Mouse (Mus musculus): ENCODE results near the gene Olfr740. TPM values are rescaled to one million over a fixed set of nuclear protein-coding genes. Genes with fewer than 3 reads are reported as not detected.

Olfr740 gene
- polyA plus RNA-seq (2015; fragmentation: Nextera tagmentation; extraction: Ambion mirVana): not detected in 2 replicates

GRCm38 (mm10) chr14:50445245-50445644 is at the start of gene Olfr740:
Gene Olfr740 (plus strand): TSS chr14:50445545.
- Histone ChIP-seq H3K27me3 (no peaks in the 10 kb centered on the region), H3K4me2 (no peak within 1 kb of the TSS), H3K27ac (no peak within 1 kb of the TSS), H3K4me1 (no peaks in the 10 kb centered on the region), H3K36me3 (ENCODE audit: poor library complexity, severe bottlenecking) (no peaks in the 10 kb centered on the region), H3K9ac (no peak within 1 kb of the TSS), H3K9me3 (replicated peaks) (no peaks in the 10 kb centered on the region), H3K4me3 (no peak within 1 kb of the TSS)
- no peak for ATAC-seq
- WGBS: 86% methylated on average over 3 of the region's 3 CpGs

DNA sequence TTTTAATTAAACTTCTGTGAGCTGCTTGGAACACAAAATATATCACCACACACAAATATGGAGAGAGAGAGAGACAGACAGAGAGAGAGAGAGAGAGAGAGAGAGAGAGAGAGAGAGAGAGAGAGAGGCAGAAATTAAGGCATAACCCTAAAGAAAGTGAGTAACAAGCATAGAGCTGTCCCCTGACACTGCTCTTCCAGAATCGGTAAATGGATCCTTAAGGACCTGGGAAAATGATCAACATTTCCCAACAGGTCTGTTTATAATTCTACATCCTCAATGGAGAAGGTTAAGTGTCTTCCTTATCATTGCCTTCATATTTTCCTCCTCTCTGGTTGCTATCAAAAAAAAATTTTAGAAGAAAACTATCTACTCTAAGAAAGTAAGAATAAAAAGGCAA is 38.1 kb upstream of the Olfr740 start, which contains the start of gene Olfr738:
Olfr738 (plus strand) TSS at position 301 of the 400 bp plus-strand sequence.
- no peaks in the 10 kb centered on the region for H3K36me3 ChIP-seq (ENCODE audit: poor library complexity, severe bottlenecking)
- no peaks in the 10 kb centered on the region for H3K27me3 ChIP-seq
- WGBS: 86% methylated on average over 1 of the region's 1 CpGs
- no peak within 1 kb of the TSS for H3K9ac ChIP-seq
- no peak within 1 kb of the TSS for H3K4me3 ChIP-seq
- no peaks in the 10 kb centered on the region for H3K4me1 ChIP-seq
- no peak within 1 kb of the TSS for H3K27ac ChIP-seq
- H3K4me2 ChIP-seq: no peak within 1 kb of the TSS
- no peaks in the 10 kb centered on the region for H3K9me3 ChIP-seq (replicated peaks)
- ATAC-seq: no peak

DNA sequence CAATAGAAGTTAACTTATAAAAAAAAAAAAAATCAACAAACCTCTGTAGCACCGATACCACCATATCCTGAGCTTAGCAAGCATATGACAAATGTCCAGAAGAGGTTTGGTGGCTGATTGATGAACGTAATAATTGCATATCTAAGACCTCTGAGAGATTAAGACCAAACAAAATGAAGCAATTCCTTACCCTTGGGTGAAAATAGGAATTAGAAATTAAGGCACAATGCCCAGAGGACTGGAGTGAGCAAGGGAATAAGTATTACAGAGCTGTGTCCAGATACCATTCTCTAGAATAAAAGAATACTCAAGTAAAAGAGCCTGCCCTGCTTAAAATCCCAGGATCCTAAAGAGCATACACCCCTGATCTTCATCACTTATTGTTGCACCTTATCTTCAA is 27.0 kb upstream of the Olfr740 start, which contains the start of gene Olfr739:
Olfr739 (plus strand) TSS at position 301 of the 400 bp plus-strand sequence.
- no peak within 1 kb of the TSS for H3K4me3 ChIP-seq
- no peak within 1 kb of the TSS for H3K4me2 ChIP-seq
- no peaks in the 10 kb centered on the region for H3K9me3 ChIP-seq (replicated peaks)
- no peaks in the 10 kb centered on the region for H3K27me3 ChIP-seq
- H3K27ac ChIP-seq: no peak within 1 kb of the TSS
- no peaks in the 10 kb centered on the region for H3K36me3 ChIP-seq (ENCODE audit: poor library complexity, severe bottlenecking)
- no peaks in the 10 kb centered on the region for H3K4me1 ChIP-seq
- no peak within 1 kb of the TSS for H3K9ac ChIP-seq
- WGBS: 74% methylated on average over 2 of the region's 2 CpGs
- no peak for ATAC-seq

DNA sequence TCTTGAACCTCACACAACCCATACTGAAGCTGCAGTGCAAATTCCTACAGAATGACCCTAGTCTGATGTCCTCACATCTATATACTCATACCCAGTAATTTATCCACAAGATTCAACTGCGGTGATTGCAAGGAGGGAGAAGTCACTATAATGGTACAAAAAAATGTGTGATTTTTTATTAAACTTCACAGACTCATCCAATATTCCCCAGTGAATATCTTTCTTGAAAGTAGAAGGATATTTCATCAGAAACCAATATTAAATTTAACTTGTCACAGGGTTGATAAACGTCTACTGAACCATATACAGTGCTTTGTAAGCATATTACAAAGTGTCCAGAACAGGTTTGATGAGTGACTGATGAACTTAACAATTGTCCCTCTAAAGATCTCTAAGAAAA is 27.1 kb downstream of the Olfr740 start, which contains the start of gene Olfr741:
Olfr741 (plus strand) TSS at position 301 of the 400 bp plus-strand sequence.
- H3K4me3 ChIP-seq: no peak within 1 kb of the TSS
- no peak within 1 kb of the TSS for H3K4me2 ChIP-seq
- no peaks in the 10 kb centered on the region for H3K27me3 ChIP-seq
- H3K4me1 ChIP-seq: no peaks in the 10 kb centered on the region
- no peak within 1 kb of the TSS for H3K9ac ChIP-seq
- no peaks in the 10 kb centered on the region for H3K9me3 ChIP-seq (replicated peaks)
- WGBS: 75% methylated on average over 2 of the region's 2 CpGs
- H3K27ac ChIP-seq: no peak within 1 kb of the TSS
- ATAC-seq: no peak
- no peaks in the 10 kb centered on the region for H3K36me3 ChIP-seq (ENCODE audit: poor library complexity, severe bottlenecking)

GRCm38 (mm10) chr14:50478406-50478805 is 33.1 kb downstream of the Olfr740 start:
- ATAC-seq: no peak
- Histone ChIP-seq H3K36me3 (ENCODE audit: poor library complexity, severe bottlenecking) (no peaks in the 10 kb centered on the region), H3K4me2 (no peak overlapping the region), H3K27me3 (no peaks in the 10 kb centered on the region), H3K9ac (no peak overlapping the region), H3K4me1 (no peaks in the 10 kb centered on the region), H3K27ac (no peak overlapping the region), H3K4me3 (no peak overlapping the region), H3K9me3 (replicated peaks) (0 out of 2 replicates have a peak, but pooled peaks cover 3% of the 10 kb centered on the region)
- 72% methylated on average over 2 of the region's 2 CpGs for WGBS

- no peak within 1 kb of the TSS for H3K4me2 ChIP-seq
- H3K36me3 ChIP-seq (ENCODE audit: poor library complexity, severe bottlenecking): no peaks in the 10 kb centered on the region
- no peak within 1 kb of the TSS for H3K9ac ChIP-seq
- no peak within 1 kb of the TSS for H3K27ac ChIP-seq
- WGBS: 68% methylated on average over 2 of the region's 2 CpGs
- H3K27me3 ChIP-seq: no peaks in the 10 kb centered on the region
- H3K4me3 ChIP-seq: no peak within 1 kb of the TSS
- no peak for ATAC-seq
- no peaks in the 10 kb centered on the region for H3K4me1 ChIP-seq
- no peaks in the 10 kb centered on the region for H3K9me3 ChIP-seq (replicated peaks)
These were observed 58.0 kb downstream of the Olfr740 start, which contains the start of gene Olfr742 for GRCm38 (mm10) chr14:50503300-50503699. Gene Olfr742 (plus strand): TSS chr14:50503600.

Other genes with a start within 250 kb of the Olfr740 start
- not detected in 2 replicates for gene Olfr731, start 203.7 kb upstream of the Olfr740 start, polyA plus RNA-seq (2015; fragmentation: Nextera tagmentation; extraction: Ambion mirVana)
- not detected in 2 replicates for gene Olfr732, start 161.3 kb upstream of the Olfr740 start, polyA plus RNA-seq (2015; fragmentation: Nextera tagmentation; extraction: Ambion mirVana)
- gene Olfr733, start 144.0 kb upstream of the Olfr740 start, polyA plus RNA-seq (2015; fragmentation: Nextera tagmentation; extraction: Ambion mirVana): not detected in 2 replicates
- gene Olfr734, start 118.8 kb upstream of the Olfr740 start, polyA plus RNA-seq (2015; fragmentation: Nextera tagmentation; extraction: Ambion mirVana): not detected in 2 replicates
- not detected in 2 replicates for gene Olfr735, start 96.7 kb upstream of the Olfr740 start, polyA plus RNA-seq (2015; fragmentation: Nextera tagmentation; extraction: Ambion mirVana)
- gene Tlr11, start 87.6 kb upstream of the Olfr740 start, polyA plus RNA-seq (2015; fragmentation: Nextera tagmentation; extraction: Ambion mirVana): not detected in 2 replicates
- gene Olfr736, start 64.4 kb upstream of the Olfr740 start, polyA plus RNA-seq (2015; fragmentation: Nextera tagmentation; extraction: Ambion mirVana): not detected in 2 replicates
- gene Olfr738, start 38.0 kb upstream of the Olfr740 start, polyA plus RNA-seq (2015; fragmentation: Nextera tagmentation; extraction: Ambion mirVana): not detected in 2 replicates
- gene Olfr739, start 26.9 kb upstream of the Olfr740 start, polyA plus RNA-seq (2015; fragmentation: Nextera tagmentation; extraction: Ambion mirVana): not detected in 2 replicates
- gene Olfr741, start 27.2 kb downstream of the Olfr740 start, polyA plus RNA-seq (2015; fragmentation: Nextera tagmentation; extraction: Ambion mirVana): not detected in 2 replicates
- gene Olfr742, start 58.1 kb downstream of the Olfr740 start, polyA plus RNA-seq (2015; fragmentation: Nextera tagmentation; extraction: Ambion mirVana): not detected in 2 replicates
- gene Olfr743, start 76.3 kb downstream of the Olfr740 start, polyA plus RNA-seq (2015; fragmentation: Nextera tagmentation; extraction: Ambion mirVana): not detected in 2 replicates
- gene Olfr744, start 169.3 kb downstream of the Olfr740 start, polyA plus RNA-seq (2015; fragmentation: Nextera tagmentation; extraction: Ambion mirVana): not detected in 2 replicates
- not detected in 2 replicates for gene Olfr745, start 193.8 kb downstream of the Olfr740 start, polyA plus RNA-seq (2015; fragmentation: Nextera tagmentation; extraction: Ambion mirVana)
- gene Olfr746, start 201.5 kb downstream of the Olfr740 start, polyA plus RNA-seq (2015; fragmentation: Nextera tagmentation; extraction: Ambion mirVana): not detected in 2 replicates
- gene Olfr747, start 247.7 kb downstream of the Olfr740 start, polyA plus RNA-seq (2015; fragmentation: Nextera tagmentation; extraction: Ambion mirVana): not detected in 2 replicates

All from forebrain, embryonic 13.5 days (tissue).